Mouse (Mus musculus) kidney, embryonic 16.5 days (tissue): ENCODE data around the gene Txndc11. TPM values are rescaled to one million over a fixed set of nuclear protein-coding genes. Genes with fewer than 3 reads are reported as not detected.
"Not testable (repeated sequence)": the region's sequence is repeated elsewhere in the genome, so short reads cannot be mapped to it uniquely, and the experiment has no call there.

Experiments used
- ATAC-seq: fragments of 200-750 bp; cut with Nextera tagmentation; 2 replicates; pipeline ENCODE4 v1.8.0; 2017; ENCODE audit warnings: moderate TSS enrichment; ENCODE audit not compliant: low FRiP score, low TSS enrichment
- H3K27ac ChIP-seq: fragments of 300-500 bp; sonication (generic); 2 replicates; pipeline ENCODE4 v1.5.1; 2014; ENCODE audit warnings: low read length
- H3K27me3 ChIP-seq: fragments of 300-500 bp; sonication (generic); 2 replicates; pipeline ENCODE4 v1.6.1; 2014; ENCODE audit warnings: low read length, control low read depth, mixed read lengths; ENCODE audit not compliant: insufficient read depth
- H3K36me3 ChIP-seq: fragments of 300-500 bp; sonication (generic); 2 replicates; pipeline ENCODE4 v1.6.1; 2014; ENCODE audit warnings: low read length, control low read depth, mixed read lengths; ENCODE audit not compliant: insufficient read depth
- H3K4me1 ChIP-seq: fragments of 300-500 bp; sonication (generic); 2 replicates; pipeline ENCODE4 v1.6.1; 2014; ENCODE audit warnings: low read length, control low read depth, mixed read lengths; ENCODE audit not compliant: insufficient read depth
- H3K4me2 ChIP-seq: fragments of 300-500 bp; sonication (generic); replicated peaks from 2 replicates; pipeline ENCODE4 v1.6.1; 2014; ENCODE audit warnings: low read depth, low read length
- H3K4me3 ChIP-seq: fragments of 300-500 bp; sonication (generic); 2 replicates; pipeline ENCODE4 v1.5.1; 2014; ENCODE audit warnings: mild to moderate bottlenecking, low read length
- H3K9ac ChIP-seq: fragments of 300-500 bp; sonication (generic); replicated peaks from 2 replicates; pipeline ENCODE4 v1.6.1; 2014; ENCODE audit warnings: low read length
- H3K9me3 ChIP-seq: fragments of 300-500 bp; sonication (generic); 2 replicates; pipeline ENCODE4 v1.6.1; 2016; ENCODE audit warnings: low read length, control low read depth
- WGBS: fragments of 180-500 bp; shearing (Covaris S2); extraction: QIAGEN DNeasy Blood & Tissue Kit; methylation state at CpG from one replicate; pipeline ENCODE4 v1.1.7; 2014; 5-methylcytosine and 5-hydroxymethylcytosine counted together
- polyA plus RNA-seq: library from polyadenylated mRNA; unstranded; fragments of >200 nt; fragmentation: Nextera tagmentation; extraction: Ambion mirVana; gene quantifications from 2 replicates; pipeline ENCODE4 v1.2.1, GENCODE M21; 2015

The Txndc11 gene
- polyA plus RNA-seq, 1 experiment from 2014 or later = 34.8 TPM

- H3K4me2 ChIP-seq = no peak overlapping the region
- H3K9me3 ChIP-seq = no peaks in the 10 kb centered on the region
- H3K4me1 ChIP-seq = no peaks in the 10 kb centered on the region
- no peak overlapping the region for H3K9ac ChIP-seq
- H3K4me3 ChIP-seq = no peak overlapping the region
- no peak for ATAC-seq
- peak overlapping the region; percentile 45; the same call in 1 of the 2 replicates for H3K27ac ChIP-seq
- WGBS = 73% methylated on average over 3 of the region's 3 CpGs
- H3K36me3 ChIP-seq = peaks cover 6% of the 10 kb centered on the region
- H3K27me3 ChIP-seq = no peaks in the 10 kb centered on the region
Observed at GRCm38 (mm10) chr16:11164695-11165255, 30.3 kb upstream of the Txndc11 start.

- H3K4me1 ChIP-seq, H3K4me3 ChIP-seq, H3K9ac ChIP-seq, H3K9me3 ChIP-seq, H3K27me3 ChIP-seq, H3K27ac ChIP-seq, ATAC-seq, H3K4me2 ChIP-seq: not testable (repeated sequence)
- H3K36me3 ChIP-seq = peaks cover 50% of the 10 kb centered on the region
- 20% methylated on average over 1 of the region's 3 CpGs for WGBS
Observed at GRCm38 (mm10) chr16:11157721-11158120, 23.3 kb upstream of the Txndc11 start.

GRCm38 (mm10) chr16:11154500-11154899, 20.1 kb upstream of the Txndc11 start:
- Histone ChIP-seq H3K4me1 (no peaks in the 10 kb centered on the region), H3K4me3 (no peak overlapping the region), H3K36me3 (peaks cover 64% of the 10 kb centered on the region), H3K27me3 (no peaks in the 10 kb centered on the region), H3K27ac (no peak overlapping the region), H3K9me3 (no peaks in the 10 kb centered on the region), H3K4me2 (no peak overlapping the region), H3K9ac (no peak overlapping the region)
- no peak for ATAC-seq

- 14% methylated on average over 54 of the region's 56 CpGs for WGBS
- H3K9me3 ChIP-seq, H3K4me2 ChIP-seq, H3K4me1 ChIP-seq, H3K9ac ChIP-seq, ATAC-seq, H3K27me3 ChIP-seq, H3K4me3 ChIP-seq, H3K27ac ChIP-seq: not testable (repeated sequence)
- peaks cover 36% of the 10 kb centered on the region for H3K36me3 ChIP-seq
Observed at GRCm38 (mm10) chr16:11143706-11144483, 9.4 kb upstream of the Txndc11 start.

- no peak; the same call in 1 of the 2 replicates for ATAC-seq
- Histone ChIP-seq H3K27me3 (no peaks in the 10 kb centered on the region), H3K4me1 (peaks cover 16% of the 10 kb centered on the region), H3K9me3 (no peaks in the 10 kb centered on the region), H3K9ac (peak overlapping the region; percentile 98), H3K36me3 (peaks cover 10% of the 10 kb centered on the region), H3K27ac (peak overlapping the region; percentile 89), H3K4me3 (peak overlapping the region; percentile 93), H3K4me2 (peak overlapping the region; percentile 82)
- WGBS = under 1% methylated on average over 34 of the region's 34 CpGs
Observed at GRCm38 (mm10) chr16:11133476-11134347, 738 bp downstream of the Txndc11 start.

- no peak for ATAC-seq
Observed at GRCm38 (mm10) chr16:11132839-11133238, 1.6 kb downstream of the Txndc11 start.

GRCm38 (mm10) chr16:11128301-11128700, 6.1 kb downstream of the Txndc11 start:
- H3K4me2 ChIP-seq = no peak overlapping the region
- ATAC-seq = no peak
- H3K27me3 ChIP-seq = no peaks in the 10 kb centered on the region
- no peaks in the 10 kb centered on the region for H3K9me3 ChIP-seq
- H3K4me1 ChIP-seq = peaks cover 7% of the 10 kb centered on the region
- H3K27ac ChIP-seq = no peak overlapping the region
- peaks cover 22% of the 10 kb centered on the region for H3K36me3 ChIP-seq
- H3K9ac ChIP-seq = no peak overlapping the region
- WGBS = 90% methylated on average over 11 of the region's 11 CpGs
- no peak overlapping the region for H3K4me3 ChIP-seq

More at GRCm38 (mm10) chr16:11132839-11133238, 1.6 kb downstream of the Txndc11 start:
- peak overlapping the region; percentile 82 for H3K4me2 ChIP-seq
- peaks cover 16% of the 10 kb centered on the region for H3K36me3 ChIP-seq
- no peaks in the 10 kb centered on the region for H3K9me3 ChIP-seq
- no peak overlapping the region; the same call in 1 of the 2 replicates for H3K9ac ChIP-seq
- peak overlapping the region; percentile 93 for H3K4me3 ChIP-seq
- H3K4me1 ChIP-seq = peaks cover 16% of the 10 kb centered on the region
- no peak overlapping the region for H3K27ac ChIP-seq
- 9% methylated on average over 2 of the region's 2 CpGs for WGBS
- H3K27me3 ChIP-seq = no peaks in the 10 kb centered on the region

GRCm38 (mm10) chr16:11125371-11125770, 9.1 kb downstream of the Txndc11 start:
- H3K4me1 ChIP-seq = no peaks in the 10 kb centered on the region
- no peak overlapping the region for H3K4me3 ChIP-seq
- H3K36me3 ChIP-seq = peaks cover 29% of the 10 kb centered on the region
- 96% methylated on average over 2 of the region's 2 CpGs for WGBS
- H3K4me2 ChIP-seq = no peak overlapping the region
- H3K27ac ChIP-seq = no peak overlapping the region
- ATAC-seq = no peak
- no peak overlapping the region for H3K9ac ChIP-seq
- no peaks in the 10 kb centered on the region for H3K9me3 ChIP-seq
- H3K27me3 ChIP-seq = no peaks in the 10 kb centered on the region

GRCm38 (mm10) chr16:11124110-11124509, 10.3 kb downstream of the Txndc11 start:
- no peak overlapping the region for H3K4me3 ChIP-seq
- H3K9ac ChIP-seq = no peak overlapping the region
- H3K36me3 ChIP-seq = peaks cover 29% of the 10 kb centered on the region
- no peak for ATAC-seq
- no peaks in the 10 kb centered on the region for H3K9me3 ChIP-seq
- H3K4me2 ChIP-seq = no peak overlapping the region
- H3K27me3 ChIP-seq = no peaks in the 10 kb centered on the region
- WGBS = 62% methylated on average over 1 of the region's 1 CpGs
- H3K27ac ChIP-seq = no peak overlapping the region
- no peaks in the 10 kb centered on the region for H3K4me1 ChIP-seq
